7 mouse cellular contexts compared by ENCODE assay signal in the genomic region with DNA sequence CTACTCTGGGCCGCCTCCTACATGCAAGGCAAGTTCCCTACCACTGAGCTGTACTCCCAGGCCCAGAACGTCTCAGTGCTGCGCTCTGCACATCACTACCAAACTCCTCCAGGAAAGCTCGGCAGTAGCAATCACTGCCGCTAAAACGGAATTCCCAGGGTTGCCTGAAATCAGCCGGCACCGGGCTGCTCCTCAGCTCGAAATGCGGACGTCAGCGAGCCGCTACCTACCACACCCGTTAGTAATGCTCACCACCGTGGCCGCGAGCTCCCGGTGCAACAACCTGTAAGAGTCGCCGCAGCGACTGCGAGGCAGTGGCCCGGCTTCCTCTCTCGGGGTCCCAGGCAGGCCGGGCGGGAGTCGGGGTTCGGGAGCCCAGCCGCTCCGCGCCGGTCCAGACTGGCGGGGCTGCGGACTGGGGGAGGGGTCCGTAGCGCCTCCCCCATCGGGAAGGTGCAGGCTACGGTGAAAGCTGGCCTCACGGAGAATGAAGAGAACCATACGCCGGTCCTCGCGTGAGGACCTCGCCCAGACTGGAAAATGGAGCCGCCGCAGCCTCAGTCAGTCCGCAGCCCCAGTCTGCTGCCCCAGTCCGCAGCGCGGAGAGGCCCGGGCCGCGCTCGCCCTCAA. TPM values are rescaled to one million over a fixed set of nuclear protein-coding genes. Genes with fewer than 3 reads are reported as not detected.
A peak's percentile ranks its signal among the peaks of the same experiment; 100 is the strongest.
DNase-seq lines count a peak whose midpoint lies in the region; ATAC-seq and TF ChIP-seq lines count a peak whose summit lies in the region.

No protein-coding gene starts in this region.

- no peaks in the 10 kb centered on the region for H3K36me3 ChIP-seq in hindbrain, embryonic 16.5 days (ENCODE audit: control insufficient read depth, insufficient read depth, low read length)
- H3K36me3 ChIP-seq in midbrain, embryonic 10.5 days = peaks cover 25% of the 10 kb centered on the region
- H3K36me3 ChIP-seq in small intestine, adult 2 months (ENCODE audit: control insufficient read depth, insufficient read depth, low read length) = no peaks in the 10 kb centered on the region; the same call in 1 of the 2 replicates

- under 1% methylated on average over 54 of the region's 54 CpGs for WGBS in hindbrain, embryonic 16.5 days
- WGBS in midbrain, embryonic 10.5 days = 0% methylated on average over 54 of the region's 54 CpGs
- under 1% methylated on average over 54 of the region's 54 CpGs for WGBS in small intestine, adult 2 months

- ATAC-seq in common myeloid progenitor, adult 5-6 weeks (replicated peaks; ENCODE audit: low read depth, poor library complexity, severe bottlenecking) = peak; percentile 27
- ATAC-seq in hindbrain, embryonic 16.5 days = peak; percentile 31

- peaks cover 11% of the 10 kb centered on the region for H3K4me1 ChIP-seq in hindbrain, embryonic 16.5 days (ENCODE audit: control insufficient read depth, insufficient read depth, low read depth, low read length)
- peaks cover 42% of the 10 kb centered on the region for H3K4me1 ChIP-seq in midbrain, embryonic 10.5 days
- H3K4me1 ChIP-seq in small intestine, adult 2 months (ENCODE audit: control insufficient read depth, insufficient read depth, insufficient read length, low read length) = peaks cover 10% of the 10 kb centered on the region; the same call in 1 of the 2 replicates

- peak; percentile 65 for DNase-seq in ZHBTc4 (ENCODE audit: low read depth, low spot score)
- DNase-seq in gastrocnemius, adult 2 months = peak; percentile 73
- DNase-seq in left cerebral cortex, postnatal 36 days (ENCODE audit: low spot score in 2 of 2) = peak; percentile 61 to 66
- DNase-seq in midbrain, embryonic 10.5 days (ENCODE audit: low spot score) = no peak

- no peaks in the 10 kb centered on the region for H3K27me3 ChIP-seq in hindbrain, embryonic 16.5 days (replicated peaks; ENCODE audit: control insufficient read depth, insufficient read depth, low read length)
- H3K27me3 ChIP-seq in midbrain, embryonic 10.5 days (ENCODE audit: low read depth, poor library complexity, severe bottlenecking) = no peaks in the 10 kb centered on the region
- H3K27me3 ChIP-seq in small intestine, adult 2 months (ENCODE audit: control insufficient read depth, insufficient read depth, low read length) = no peaks in the 10 kb centered on the region

- H3K9ac ChIP-seq in hindbrain, embryonic 16.5 days (ENCODE audit: low read depth, low read length) = peak overlapping the region; percentile 98

- peak overlapping the region; percentile 69 for H3K4me2 ChIP-seq in hindbrain, embryonic 16.5 days (ENCODE audit: low read length)

- H3K27ac ChIP-seq in gastrocnemius, adult 2 months = peak overlapping the region; percentile 98
- H3K27ac ChIP-seq in hindbrain, embryonic 16.5 days (ENCODE audit: low read depth, low read length) = peak overlapping the region; percentile 98
- peak overlapping the region; percentile 99 for H3K27ac ChIP-seq in midbrain, embryonic 10.5 days (replicated peaks)
- peak overlapping the region; percentile 84 for H3K27ac ChIP-seq in small intestine, adult 2 months (ENCODE audit: insufficient read depth, low read depth, low read length)

- H3K4me3 ChIP-seq in gastrocnemius, adult 2 months = peak overlapping the region; percentile 90
- H3K4me3 ChIP-seq in hindbrain, embryonic 16.5 days (ENCODE audit: low read length) = peak overlapping the region; percentile 87
- peak overlapping the region; percentile 97 for H3K4me3 ChIP-seq in midbrain, embryonic 10.5 days
- peak overlapping the region; percentile 79 for H3K4me3 ChIP-seq in small intestine, adult 2 months (ENCODE audit: low read depth, low read length)

- peak; percentile 17; the same call in 1 of the 2 replicates for TF ChIP-seq CTCF in gastrocnemius, adult 2 months (IDR thresholded peaks at IDR 0.05)
- TF ChIP-seq CTCF in small intestine, adult 2 months (IDR thresholded peaks at IDR 0.05; ENCODE audit: extremely low read depth, insufficient read length, insufficient replicate concordance, low read depth, low read length) = peak; percentile 18; the same call in 1 of the 2 replicates

- TF ChIP-seq POLR2A in small intestine, adult 2 months (IDR thresholded peaks at IDR 0.05; ENCODE audit: low read depth, low read length) = no peak; the same call in 1 of the 2 replicates

- intact Hi-C loops in gastrocnemius, adult 2 months (cut with DNase I) = loop anchor here (2.0 to 5.0 kb wide), 3 partner anchors 35 to 85 kb away; a partner anchor contains a TSS
- intact Hi-C loops in left cerebral cortex, postnatal 36 days (cut with DNase I) = loop anchor here (2.0 to 5.0 kb wide), 3 partner anchors 60 to 80 kb away; a partner anchor contains a TSS

- H3K9me3 ChIP-seq in hindbrain, embryonic 16.5 days (ENCODE audit: control insufficient read depth, low read length) = no peaks in the 10 kb centered on the region
- H3K9me3 ChIP-seq in midbrain, embryonic 10.5 days (replicated peaks) = no peaks in the 10 kb centered on the region

RNA-seq across cellular contexts. Expression of a gene that starts 0.5 kb away (rescaled TPM):
- 62.1 and 70.1 TPM in 2 replicates for total RNA-seq in common myeloid progenitor, adult 5-6 weeks (2017)
- total RNA-seq in gastrocnemius, adult 2 months (2021) = 10 to 100 TPM; 14.4 to 19.6 TPM
- 136 and 147 TPM in 2 replicates for polyA plus RNA-seq in hindbrain, embryonic 16.5 days (2015; fragmentation: Nextera tagmentation; extraction: Ambion mirVana)
- 100 to 1,000 TPM; 130 to 148 TPM for total RNA-seq in left cerebral cortex, postnatal 36 days (2021)
- 229 and 253 TPM in 2 replicates for polyA plus RNA-seq in midbrain, embryonic 10.5 days (2016; fragmentation: Nextera tagmentation; extraction: Ambion mirVana)
- 23.2 and 69.2 TPM in 2 replicates for polyA plus RNA-seq in small intestine, adult 2 months (2012; rRNA removed)
